Mouse (Mus musculus) intestine, embryonic 15.5 days (tissue): ENCODE results near the gene Kcnj4. TPM values are rescaled to one million over a fixed set of nuclear protein-coding genes. Genes with fewer than 3 reads are reported as not detected.

ENCODE experiments used
- ATAC-seq: fragments of 200-750 bp; cut with Nextera tagmentation; 2 replicates; pipeline ENCODE4 v1.8.0; 2017; ENCODE audit warnings: moderate TSS enrichment, moderate library complexity
- H3K27ac ChIP-seq: fragments of 300-500 bp; sonication (generic); 2 replicates; pipeline ENCODE4 v1.5.1; 2015; ENCODE audit warnings: mild to moderate bottlenecking, inconsistent platforms
- H3K27me3 ChIP-seq: fragments of 300-500 bp; sonication (generic); replicated peaks from 2 replicates; pipeline ENCODE4 v1.6.1; 2015; ENCODE audit warnings: inconsistent platforms
- H3K36me3 ChIP-seq: fragments of 300-500 bp; sonication (generic); 2 replicates; pipeline ENCODE4 v1.6.1; 2015; ENCODE audit warnings: inconsistent platforms
- H3K4me1 ChIP-seq: fragments of 300-500 bp; sonication (generic); replicated peaks from 2 replicates; pipeline ENCODE4 v1.6.1; 2015; ENCODE audit warnings: inconsistent platforms
- H3K4me2 ChIP-seq: fragments of 300-500 bp; sonication (generic); replicated peaks from 2 replicates; pipeline ENCODE4 v1.6.1; 2015; ENCODE audit warnings: mild to moderate bottlenecking, inconsistent platforms
- H3K4me3 ChIP-seq: fragments of 300-500 bp; sonication (generic); replicated peaks from 2 replicates; pipeline ENCODE4 v1.5.1; 2015; ENCODE audit warnings: inconsistent platforms
- H3K9ac ChIP-seq: fragments of 300-500 bp; sonication (generic); 2 replicates; pipeline ENCODE4 v1.6.1; 2015; ENCODE audit warnings: inconsistent platforms
- H3K9me3 ChIP-seq: fragments of 300-500 bp; sonication (generic); 2 replicates; pipeline ENCODE4 v1.6.1; 2016; ENCODE audit warnings: inconsistent platforms
- WGBS: fragments of 180-500 bp; shearing (Covaris S2); methylation state at CpG from one replicate; pipeline ENCODE4 v1.1.7; 2015; 5-methylcytosine and 5-hydroxymethylcytosine counted together
- polyA plus RNA-seq: library from polyadenylated mRNA; unstranded; fragments of >200 nt; fragmentation: Nextera tagmentation; extraction: Ambion mirVana; gene quantifications from 2 replicates; pipeline ENCODE4 v1.2.1, GENCODE M21; 2015

Gene Kcnj4
- not detected in 2 replicates for polyA plus RNA-seq

DNA sequence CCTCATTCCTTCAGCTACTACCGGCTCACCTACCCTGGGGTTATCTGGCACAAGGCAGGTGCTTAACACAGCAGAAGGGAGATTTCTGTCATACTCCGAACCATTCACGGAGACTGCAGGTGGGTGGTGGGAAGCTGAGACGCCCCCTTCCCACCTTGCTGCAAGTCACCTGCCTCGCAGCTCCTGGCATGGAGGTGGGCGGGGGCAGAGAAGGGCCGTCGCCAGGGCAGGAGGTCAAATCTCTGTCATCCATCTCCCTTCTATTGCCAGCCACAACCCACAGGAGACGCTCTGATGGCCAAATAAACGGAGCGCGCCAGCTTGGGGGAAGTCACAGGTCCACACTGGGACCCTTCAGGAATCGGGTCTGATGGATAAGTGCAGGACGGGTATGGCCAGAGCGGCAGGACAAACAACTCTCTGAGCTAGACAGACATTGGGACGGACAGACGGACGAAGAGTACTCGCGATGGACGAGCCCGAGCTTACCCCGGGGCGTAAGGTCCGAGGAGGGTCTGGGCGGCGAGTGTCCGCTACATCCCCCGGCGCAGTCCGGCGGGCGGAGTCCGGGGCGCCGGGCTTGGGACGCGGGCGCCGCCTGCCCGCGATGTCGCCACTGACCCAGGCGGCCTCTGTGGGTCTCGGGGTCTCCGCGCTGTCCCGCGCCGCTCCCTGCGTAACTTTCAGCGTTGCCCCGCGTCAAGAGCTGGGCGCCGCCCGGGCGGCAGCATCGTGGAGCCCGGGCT lies at the start of gene Kcnj4:
Gene Kcnj4 (minus strand): TSS at position 535 of the 746 bp plus-strand sequence.
- peak within 1 kb of the TSS; percentile 100 for H3K4me2 ChIP-seq
- under 1% methylated on average over 60 of the region's 60 CpGs for WGBS
- H3K9ac ChIP-seq = peak within 1 kb of the TSS; percentile 50
- H3K27me3 ChIP-seq = peaks cover 87% of the 10 kb centered on the region
- no peaks in the 10 kb centered on the region for H3K9me3 ChIP-seq
- no peak within 1 kb of the TSS for H3K27ac ChIP-seq
- peak within 1 kb of the TSS; percentile 59 for H3K4me3 ChIP-seq
- H3K36me3 ChIP-seq = no peaks in the 10 kb centered on the region
- peak; percentile 23 for ATAC-seq
- H3K4me1 ChIP-seq = peaks cover 14% of the 10 kb centered on the region

DNA sequence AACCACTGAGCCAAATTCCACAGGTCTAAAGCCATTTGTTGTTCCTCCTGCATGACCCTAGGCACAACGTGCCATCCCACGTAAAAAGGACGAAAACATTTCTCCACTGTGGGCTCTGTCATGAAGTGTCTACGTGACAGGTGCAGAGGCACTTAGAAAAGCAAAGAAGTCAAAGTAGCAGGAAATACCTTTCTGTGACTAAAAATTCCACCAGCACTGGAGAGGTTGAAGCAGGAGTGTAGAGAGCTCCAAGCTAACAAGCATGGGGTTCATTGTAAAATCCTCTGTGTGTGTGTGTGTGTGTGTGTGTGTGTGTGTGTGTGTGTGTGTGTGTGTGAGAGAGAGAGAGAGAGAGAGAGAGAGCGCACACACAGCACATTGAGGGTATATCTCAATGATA lies 47.5 kb upstream of the Kcnj4 start:
- H3K9me3 ChIP-seq = no peaks in the 10 kb centered on the region
- ATAC-seq = no peak

DNA sequence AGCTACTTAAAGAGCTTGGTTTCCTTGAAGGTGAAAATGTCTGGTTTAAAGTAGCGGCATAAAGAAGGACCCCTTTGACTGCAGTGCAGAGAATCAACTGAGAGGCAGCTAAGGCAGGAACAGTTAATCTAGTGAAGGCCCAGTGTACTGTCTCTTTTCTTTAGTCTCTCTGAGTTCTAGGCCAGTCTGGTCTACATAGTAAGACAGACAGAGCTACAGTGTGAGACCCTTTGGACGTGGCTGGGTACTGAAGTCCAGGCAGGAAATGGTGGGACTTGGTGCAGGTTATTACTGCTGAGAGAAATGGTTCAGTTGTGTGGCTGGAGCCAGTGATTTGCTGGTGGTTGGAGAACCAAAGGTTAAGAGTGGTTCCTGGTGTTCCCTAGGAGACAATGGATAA lies 43.2 kb upstream of the Kcnj4 start:
- Histone ChIP-seq H3K4me1 (peaks cover 8% of the 10 kb centered on the region), H3K4me2 (no peak overlapping the region), H3K27me3 (no peaks in the 10 kb centered on the region), H3K9me3 (no peaks in the 10 kb centered on the region), H3K4me3 (no peak overlapping the region), H3K27ac (no peak overlapping the region), H3K36me3 (peaks cover 8% of the 10 kb centered on the region), H3K9ac (no peak overlapping the region)
- 95% methylated on average over 2 of the region's 2 CpGs for WGBS
- no peak for ATAC-seq

More for the DNA sequence above, 47.5 kb upstream of the Kcnj4 start:
- Histone ChIP-seq H3K27me3 (no peaks in the 10 kb centered on the region), H3K4me3 (no peak overlapping the region), H3K36me3 (no peaks in the 10 kb centered on the region), H3K4me1 (no peaks in the 10 kb centered on the region), H3K27ac (no peak overlapping the region), H3K4me2 (no peak overlapping the region), H3K9ac (no peak overlapping the region)
- WGBS = 76% methylated on average over 5 of the region's 5 CpGs

DNA sequence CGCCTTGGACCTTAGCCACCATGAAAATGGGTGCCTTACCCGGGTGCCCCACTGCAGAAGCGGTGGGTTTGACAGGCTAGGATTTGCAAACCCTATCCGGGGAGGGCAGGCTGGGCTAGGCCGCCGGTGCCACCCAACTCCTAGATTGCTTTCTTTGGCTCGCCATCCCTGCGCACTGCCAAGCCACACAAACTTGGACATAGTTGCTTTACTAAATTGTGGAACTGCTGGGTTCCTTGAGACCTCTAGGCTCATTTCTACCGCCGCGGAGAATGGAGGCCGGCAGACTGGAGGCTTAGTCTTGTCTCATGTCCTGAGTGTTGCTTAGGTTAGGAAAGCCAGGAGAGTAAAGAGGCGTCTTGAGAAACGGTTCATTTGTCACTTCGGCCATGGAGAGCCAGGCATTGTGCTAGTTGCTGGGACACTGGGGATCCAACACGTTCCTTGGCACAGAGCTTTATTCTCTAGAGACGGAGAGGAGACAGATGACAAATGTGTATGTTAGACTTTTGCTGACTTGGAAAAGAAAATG lies 42.3 kb upstream of the Kcnj4 start:
- peak overlapping the region; percentile 71 for H3K4me2 ChIP-seq
- 79% methylated on average over 17 of the region's 17 CpGs for WGBS
- peaks cover 12% of the 10 kb centered on the region for H3K36me3 ChIP-seq
- peak overlapping the region; percentile 36; the same call in 1 of the 2 replicates for H3K9ac ChIP-seq
- H3K27me3 ChIP-seq = no peaks in the 10 kb centered on the region
- ATAC-seq = no peak
- H3K4me3 ChIP-seq = peak overlapping the region; percentile 66
- peaks cover 8% of the 10 kb centered on the region for H3K4me1 ChIP-seq
- H3K9me3 ChIP-seq = no peaks in the 10 kb centered on the region
- peak overlapping the region; percentile 97 for H3K27ac ChIP-seq

DNA sequence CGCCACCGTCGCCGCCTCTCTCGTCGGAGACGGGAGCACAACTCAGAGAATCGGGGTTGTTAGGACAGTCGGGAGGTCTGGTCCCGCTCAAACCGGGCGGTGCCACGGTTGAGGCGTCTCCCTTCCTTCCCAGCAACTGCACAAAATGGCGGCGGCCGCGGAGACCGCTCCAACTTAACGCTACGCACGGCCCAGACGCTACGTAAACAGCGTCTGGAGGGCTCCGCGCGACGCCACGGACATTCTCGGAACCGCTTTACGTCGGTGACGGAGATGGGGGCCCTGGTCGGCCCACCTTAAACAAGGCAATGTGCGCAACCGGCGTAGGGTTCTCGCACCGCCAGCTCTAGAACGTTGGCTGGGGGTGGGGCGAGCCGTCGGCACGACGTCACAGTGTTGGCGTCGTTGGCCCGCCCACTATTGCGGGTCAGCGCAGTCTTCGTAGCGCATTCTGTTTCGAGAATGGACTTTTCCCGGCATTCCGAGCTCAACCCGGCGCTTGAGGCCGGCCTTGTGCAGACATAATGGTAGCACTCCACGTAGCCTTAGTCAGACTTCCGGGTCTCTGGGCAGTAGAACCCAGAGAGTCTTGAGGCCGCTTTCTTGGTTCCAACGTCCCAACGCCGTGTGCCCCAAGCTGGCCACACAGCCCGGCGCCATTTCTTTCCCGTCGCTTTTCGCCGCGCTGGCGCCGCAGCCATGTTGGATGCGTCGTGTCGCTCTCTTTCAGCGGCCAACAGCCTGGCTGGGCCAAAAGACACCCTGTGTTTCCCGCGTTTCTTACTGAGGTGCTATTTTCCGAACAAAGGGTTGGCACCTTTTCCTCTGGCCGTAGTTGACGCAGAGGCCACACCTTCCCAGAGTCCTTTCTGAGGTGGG lies 41.6 kb upstream of the Kcnj4 start, which contains the start of gene Ddx17:
Gene Ddx17 (minus strand): TSS at position 332 of the 879 bp plus-strand sequence.
- Histone ChIP-seq H3K27ac (peak within 1 kb of the TSS; percentile 97), H3K4me3 (peak within 1 kb of the TSS; percentile 66), H3K27me3 (no peaks in the 10 kb centered on the region), H3K36me3 (peaks cover 14% of the 10 kb centered on the region), H3K4me1 (peaks cover 8% of the 10 kb centered on the region), H3K9ac (peak within 1 kb of the TSS; percentile 90), H3K4me2 (peak within 1 kb of the TSS; percentile 71), H3K9me3 (no peaks in the 10 kb centered on the region)
- WGBS = 1% methylated on average over 84 of the region's 84 CpGs
- ATAC-seq = peak; percentile 98

DNA sequence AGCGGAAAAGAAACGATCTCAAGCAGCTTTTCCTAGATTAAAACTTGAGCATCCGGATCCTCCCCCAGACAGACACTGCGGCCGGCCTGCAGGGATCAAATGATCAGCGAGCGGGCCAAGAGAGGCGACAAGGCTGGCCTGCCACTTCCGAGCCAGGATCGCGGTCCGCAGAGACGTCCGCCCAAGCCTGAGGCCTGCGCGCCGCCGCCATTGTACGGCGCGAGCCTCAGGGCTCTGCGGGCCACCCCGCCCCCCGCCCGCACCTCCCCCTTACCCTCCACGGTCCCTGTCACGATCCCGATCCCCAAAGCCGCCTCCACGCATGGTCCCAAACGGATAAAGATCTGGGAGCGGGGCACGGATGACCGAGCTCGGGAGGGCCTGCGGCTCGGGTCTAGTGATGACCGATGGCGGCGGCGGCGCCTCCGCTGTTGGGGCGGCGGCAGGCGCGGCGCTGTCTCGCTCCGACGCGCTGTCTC lies 40.9 kb upstream of the Kcnj4 start:
- Histone ChIP-seq H3K4me2 (peak overlapping the region; percentile 65), H3K27me3 (no peaks in the 10 kb centered on the region), H3K27ac (peak overlapping the region; percentile 97), H3K9me3 (no peaks in the 10 kb centered on the region), H3K36me3 (peaks cover 18% of the 10 kb centered on the region), H3K4me1 (peaks cover 8% of the 10 kb centered on the region), H3K9ac (peak overlapping the region; percentile 90), H3K4me3 (peak overlapping the region; percentile 66)
- under 1% methylated on average over 52 of the region's 52 CpGs for WGBS
- peak; percentile 79 for ATAC-seq

DNA sequence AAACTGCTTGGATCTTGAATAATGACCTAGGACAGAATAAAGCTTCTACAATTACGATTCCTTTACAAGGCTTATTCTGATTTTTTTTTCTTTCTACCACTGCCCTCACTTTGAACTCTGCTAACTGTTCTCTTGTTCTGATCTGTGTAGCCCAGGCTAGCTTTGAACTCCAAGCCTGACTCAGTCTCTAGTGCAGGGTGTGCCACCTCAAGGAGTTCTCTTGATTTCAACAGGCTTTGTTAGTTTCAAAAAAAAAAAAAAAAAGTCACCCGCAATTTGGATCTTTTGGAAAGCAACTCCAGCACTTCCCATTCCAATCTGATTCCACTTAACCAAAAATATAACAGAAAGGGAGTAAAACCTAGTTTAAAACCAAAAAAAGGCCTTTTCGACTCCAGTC lies 40.5 kb upstream of the Kcnj4 start:
- Histone ChIP-seq H3K4me1 (peaks cover 8% of the 10 kb centered on the region), H3K27ac (peak overlapping the region; percentile 97)
- no peak for ATAC-seq

DNA sequence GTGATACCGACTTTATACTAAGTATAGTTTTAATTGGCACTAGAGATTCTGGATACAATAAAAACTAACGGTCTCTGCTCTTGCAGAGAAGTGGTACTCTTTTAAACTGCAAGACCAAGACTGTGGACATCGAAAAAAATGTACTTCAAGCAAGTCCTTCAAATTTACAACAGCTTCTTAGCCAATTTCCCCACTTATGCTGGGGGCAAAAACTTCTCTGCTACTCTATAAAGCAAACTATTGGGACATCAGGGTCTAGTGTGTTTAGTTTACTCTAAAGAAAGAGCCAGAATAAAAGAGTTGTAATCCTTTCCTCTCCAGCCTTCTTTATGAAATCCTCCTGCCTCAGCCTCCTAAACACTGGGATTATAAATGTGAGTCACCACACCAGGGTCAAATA lies 38.9 kb upstream of the Kcnj4 start:
- Histone ChIP-seq H3K4me3 (no peak overlapping the region), H3K27me3 (no peaks in the 10 kb centered on the region), H3K4me1 (peaks cover 8% of the 10 kb centered on the region), H3K27ac (no peak overlapping the region), H3K4me2 (peak overlapping the region; percentile 65), H3K9ac (no peak overlapping the region), H3K36me3 (peaks cover 36% of the 10 kb centered on the region), H3K9me3 (no peaks in the 10 kb centered on the region)
- ATAC-seq = no peak
- WGBS = 93% methylated on average over 3 of the region's 3 CpGs

More for the DNA sequence above, 40.5 kb upstream of the Kcnj4 start:
- Histone ChIP-seq H3K9ac (peak overlapping the region; percentile 90), H3K9me3 (no peaks in the 10 kb centered on the region), H3K4me3 (peak overlapping the region; percentile 66), H3K4me2 (peak overlapping the region; percentile 65), H3K27me3 (no peaks in the 10 kb centered on the region), H3K36me3 (peaks cover 22% of the 10 kb centered on the region)
- under 1% methylated on average over 3 of the region's 3 CpGs for WGBS

DNA sequence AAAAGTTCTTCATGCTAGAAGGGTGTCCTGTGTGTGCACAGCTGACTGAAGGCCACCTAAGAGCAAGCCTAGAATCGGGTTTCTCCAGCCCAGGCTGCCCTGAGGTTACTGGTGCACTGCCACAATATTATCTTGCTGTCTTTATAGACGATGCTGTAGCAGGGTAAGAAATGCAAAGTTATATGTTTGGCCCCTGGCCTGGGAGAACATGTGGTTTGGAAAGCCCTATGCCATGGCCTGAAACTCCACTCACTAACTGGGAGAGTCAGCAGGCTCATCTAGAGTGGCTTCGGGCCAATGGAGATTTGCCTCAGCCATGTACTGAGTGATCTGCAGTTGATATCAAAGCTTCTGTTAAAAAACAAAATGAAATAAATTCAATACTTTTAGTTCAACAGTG lies 28.8 kb upstream of the Kcnj4 start:
- Histone ChIP-seq H3K9ac (no peak overlapping the region), H3K9me3 (no peaks in the 10 kb centered on the region), H3K27me3 (no peaks in the 10 kb centered on the region), H3K27ac (no peak overlapping the region), H3K4me1 (0 out of 2 replicates have a peak, but pooled peaks cover 5% of the 10 kb centered on the region), H3K36me3 (peaks cover 60% of the 10 kb centered on the region), H3K4me3 (no peak overlapping the region), H3K4me2 (no peak overlapping the region)
- ATAC-seq = no peak
- WGBS = 85% methylated on average over 3 of the region's 3 CpGs

DNA sequence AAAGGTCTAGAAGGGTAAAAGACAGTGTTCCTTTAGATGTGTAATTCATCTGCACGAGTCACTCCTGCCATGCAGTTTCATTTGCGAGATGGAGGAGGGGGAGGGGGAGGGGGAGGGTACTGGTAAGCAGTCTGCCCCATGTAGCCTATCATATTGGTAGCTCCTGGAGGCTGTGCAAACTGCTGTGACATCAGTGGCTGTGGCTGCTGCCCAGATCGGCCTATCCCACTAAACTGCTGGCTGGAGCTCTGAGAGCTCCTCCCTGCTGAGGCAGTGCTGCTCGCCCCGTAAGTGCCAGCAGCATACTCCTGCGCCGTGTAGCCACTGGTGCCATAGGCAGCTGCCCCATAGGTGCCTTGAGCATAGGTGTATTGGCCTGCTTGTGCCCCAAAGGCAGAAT lies 24.9 kb upstream of the Kcnj4 start:
- H3K4me2 ChIP-seq = no peak overlapping the region
- H3K27ac ChIP-seq = no peak overlapping the region
- no peak overlapping the region for H3K9ac ChIP-seq
- WGBS = 73% methylated on average over 7 of the region's 7 CpGs
- no peak overlapping the region for H3K4me3 ChIP-seq
- H3K36me3 ChIP-seq = peaks cover 53% of the 10 kb centered on the region
- no peaks in the 10 kb centered on the region for H3K9me3 ChIP-seq
- H3K27me3 ChIP-seq = no peaks in the 10 kb centered on the region
- H3K4me1 ChIP-seq = 0 out of 2 replicates have a peak, but pooled peaks cover 5% of the 10 kb centered on the region
- ATAC-seq = no peak

DNA sequence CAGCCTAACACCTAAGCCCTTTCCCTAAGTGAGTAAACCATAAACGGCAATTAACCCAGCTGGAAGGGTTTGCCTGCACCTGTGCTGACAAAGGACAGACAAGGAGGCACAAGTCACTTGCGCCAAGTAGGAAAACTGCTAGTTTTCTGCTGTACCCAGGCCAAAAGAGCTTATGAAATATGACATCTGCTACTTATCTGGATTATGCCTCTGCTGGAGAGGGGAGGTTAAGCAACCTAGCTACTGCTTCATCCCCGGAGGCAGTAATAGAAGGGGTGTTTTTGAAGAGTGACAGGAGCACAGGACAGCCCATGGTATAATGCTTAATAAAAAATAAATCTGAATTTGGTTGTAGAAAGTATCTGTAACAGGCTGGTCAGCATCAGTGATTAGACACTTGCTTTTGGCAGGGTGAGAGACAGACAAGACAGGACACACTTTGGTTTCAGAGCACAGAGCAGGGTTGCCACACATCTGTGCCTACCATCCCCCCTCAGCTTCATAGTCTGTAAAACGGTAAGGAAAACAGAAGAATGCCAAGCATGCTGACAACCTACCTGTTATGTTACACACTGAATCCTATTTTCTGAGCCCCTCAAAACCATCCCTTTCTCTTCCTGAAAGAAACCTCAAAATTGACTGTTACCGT lies 23.1 kb upstream of the Kcnj4 start:
- H3K4me3 ChIP-seq = no peak overlapping the region
- H3K36me3 ChIP-seq = peaks cover 51% of the 10 kb centered on the region
- no peak overlapping the region for H3K27ac ChIP-seq
- no peak overlapping the region for H3K9ac ChIP-seq
- no peaks in the 10 kb centered on the region for H3K9me3 ChIP-seq
- no peaks in the 10 kb centered on the region for H3K27me3 ChIP-seq
- H3K4me2 ChIP-seq = no peak overlapping the region
- ATAC-seq = 0 out of 2 replicates have a peak, but pooled peaks have one; percentile 9
- H3K4me1 ChIP-seq = 0 out of 2 replicates have a peak, but pooled peaks cover 3% of the 10 kb centered on the region
- WGBS = 63% methylated on average over 5 of the region's 5 CpGs
